Comparison of ENCODE assay signal across 8 mouse cellular contexts in genomic region chr9:106885901-106886731, GRCm38 (mm10). TPM values are rescaled to one million over a fixed set of nuclear protein-coding genes. Genes with fewer than 3 reads are reported as not detected.
A peak's percentile ranks its signal among the peaks of the same experiment; 100 is the strongest.
DNase-seq lines count a peak whose midpoint lies in the region; ATAC-seq and TF ChIP-seq lines count a peak whose summit lies in the region.

No protein-coding gene starts in this region.

- H3K4me2 ChIP-seq in intestine, postnatal 0 days (replicated peaks; ENCODE audit: low read depth), result peak overlapping the region; percentile 96
- H3K4me2 ChIP-seq in liver, postnatal 0 days (ENCODE audit: low read depth, low read length), result peak overlapping the region; percentile 98
- H3K4me2 ChIP-seq in neural tube, embryonic 13.5 days, result peak overlapping the region; percentile 100

- no peaks in the 10 kb centered on the region for H3K27me3 ChIP-seq in intestine, postnatal 0 days (replicated peaks; ENCODE audit: control insufficient read depth, insufficient read depth, low read length)
- H3K27me3 ChIP-seq in liver, postnatal 0 days (ENCODE audit: insufficient read depth, low read length), result no peaks in the 10 kb centered on the region
- no peaks in the 10 kb centered on the region for H3K27me3 ChIP-seq in neural tube, embryonic 13.5 days

- intact Hi-C loops in gastrocnemius, postnatal 14 days (cut with DNase I; ENCODE audit: low total_unique reads), result loop anchor here (10.0 kb wide), 2 partner anchors 61 to 201 kb away; partner anchors contain the start of genes Dcaf1 and Tex264

- peak overlapping the region; percentile 94 for H3K9ac ChIP-seq in intestine, postnatal 0 days (ENCODE audit: low read depth, low read length)
- peak overlapping the region; percentile 93 for H3K9ac ChIP-seq in liver, postnatal 0 days (replicated peaks)
- H3K9ac ChIP-seq in neural tube, embryonic 13.5 days, result peak overlapping the region; percentile 99

- 0 out of 2 replicates have a peak, but pooled peaks cover 15% of the 10 kb centered on the region for H3K4me1 ChIP-seq in intestine, postnatal 0 days (replicated peaks; ENCODE audit: control insufficient read depth, insufficient read depth, low read length)
- peaks cover 48% of the 10 kb centered on the region for H3K4me1 ChIP-seq in liver, postnatal 0 days (ENCODE audit: insufficient read depth)
- peaks cover 87% of the 10 kb centered on the region for H3K4me1 ChIP-seq in neural tube, embryonic 13.5 days (replicated peaks)

- TF ChIP-seq EP300 in liver, postnatal 0 days (IDR thresholded peaks at IDR 0.05; ENCODE audit: low read depth), result no peak

- TF ChIP-seq CTCF in intestine, postnatal 0 days (IDR thresholded peaks at IDR 0.05; ENCODE audit: low read depth), result no peak
- TF ChIP-seq CTCF in liver, postnatal 0 days (IDR thresholded peaks at IDR 0.05; ENCODE audit: low read depth), result no peak

- H3K27ac ChIP-seq in intestine, postnatal 0 days (ENCODE audit: low read depth, low read length), result peak overlapping the region; percentile 90
- H3K27ac ChIP-seq in liver, postnatal 0 days (ENCODE audit: low read depth), result peak overlapping the region; percentile 85
- peak overlapping the region; percentile 94 for H3K27ac ChIP-seq in neural tube, embryonic 13.5 days (replicated peaks)

- ATAC-seq in intestine, postnatal 0 days, result peak; percentile 12; the same call in 1 of the 2 replicates
- peak; percentile 16 for ATAC-seq in liver, postnatal 0 days
- 0 out of 2 replicates have a peak, but pooled peaks have one; percentile 4 for ATAC-seq in neural tube, embryonic 13.5 days (ENCODE audit: low read depth)

- DNase-seq in urinary bladder, postnatal 14 days (ENCODE audit: low spot score), result peak; percentile 57
- no peak for DNase-seq in urinary bladder, postnatal 10 days (ENCODE audit: low spot score)
- peak; percentile 73 to 82 for DNase-seq in cerebellum, postnatal 25 days
- peak; percentile 42 for DNase-seq in gastrocnemius, postnatal 14 days
- DNase-seq in liver, postnatal 0 days, result peak; percentile 72
- DNase-seq in thymus, postnatal 10 days (ENCODE audit: low spot score in 2 of 2), result peak; percentile 57 to 61

- H3K9me3 ChIP-seq in intestine, postnatal 0 days (ENCODE audit: control insufficient read depth), result no peaks in the 10 kb centered on the region
- H3K9me3 ChIP-seq in liver, postnatal 0 days (ENCODE audit: low read length), result no peaks in the 10 kb centered on the region
- no peaks in the 10 kb centered on the region for H3K9me3 ChIP-seq in neural tube, embryonic 13.5 days

- under 1% methylated on average over 81 of the region's 107 CpGs for WGBS in intestine, postnatal 0 days
- WGBS in liver, postnatal 0 days (ENCODE audit: insufficient replicate concordance), result 3% methylated on average over 79 of the region's 107 CpGs
- under 1% methylated on average over 76 of the region's 107 CpGs for WGBS in neural tube, embryonic 13.5 days

- H3K36me3 ChIP-seq in intestine, postnatal 0 days (ENCODE audit: control insufficient read depth, insufficient read depth), result peaks cover 43% of the 10 kb centered on the region
- peaks cover 45% of the 10 kb centered on the region for H3K36me3 ChIP-seq in liver, postnatal 0 days (replicated peaks; ENCODE audit: insufficient read depth, low read length)
- H3K36me3 ChIP-seq in neural tube, embryonic 13.5 days, result peaks cover 68% of the 10 kb centered on the region

- peak overlapping the region; percentile 89 for H3K4me3 ChIP-seq in intestine, postnatal 0 days (ENCODE audit: low read depth, low read length)
- peak overlapping the region; percentile 94 for H3K4me3 ChIP-seq in liver, postnatal 0 days (ENCODE audit: low read depth, low read length)
- H3K4me3 ChIP-seq in neural tube, embryonic 13.5 days, result peak overlapping the region; percentile 98

RNA-seq across cellular contexts. Expression of gene Rbm15b, which starts 1.1 kb away (rescaled TPM):
- total RNA-seq in gastrocnemius, postnatal 14 days (2021), result 1 to 10 TPM; 6.8 to 9.9 TPM
- 3.7 and 3.8 TPM in 2 replicates for polyA plus RNA-seq in intestine, postnatal 0 days (2015; fragmentation: Nextera tagmentation; extraction: Ambion mirVana)
- polyA plus RNA-seq in liver, postnatal 0 days (2015; fragmentation: Nextera tagmentation; extraction: Ambion mirVana), result 1.4 and 2.2 TPM in 2 replicates
- polyA plus RNA-seq in neural tube, embryonic 13.5 days (2015; fragmentation: Nextera tagmentation; extraction: Ambion mirVana), result 17.8 and 19.6 TPM in 2 replicates

RNA-seq across cellular contexts. Expression of gene Manf, which starts 5.7 kb away (rescaled TPM):
- 10 to 100 TPM; 47.4 to 61.3 TPM for total RNA-seq in gastrocnemius, postnatal 14 days (2021)
- polyA plus RNA-seq in intestine, postnatal 0 days (2015; fragmentation: Nextera tagmentation; extraction: Ambion mirVana), result 211 and 214 TPM in 2 replicates
- polyA plus RNA-seq in liver, postnatal 0 days (2015; fragmentation: Nextera tagmentation; extraction: Ambion mirVana), result 104 and 139 TPM in 2 replicates
- polyA plus RNA-seq in neural tube, embryonic 13.5 days (2015; fragmentation: Nextera tagmentation; extraction: Ambion mirVana), result 231 and 303 TPM in 2 replicates
